Mouse (Mus musculus): Measurements from ENCODE around the gene Rpa2. TPM values are rescaled to one million over a fixed set of nuclear protein-coding genes. Genes with fewer than 3 reads are reported as not detected.
"Not testable (repeated sequence)": the region's sequence is repeated elsewhere in the genome, so short reads cannot be mapped to it uniquely, and the experiment has no call there.

Rpa2 gene
- polyA plus RNA-seq, 1 experiment from 2014 or later: 105 TPM

DNA sequence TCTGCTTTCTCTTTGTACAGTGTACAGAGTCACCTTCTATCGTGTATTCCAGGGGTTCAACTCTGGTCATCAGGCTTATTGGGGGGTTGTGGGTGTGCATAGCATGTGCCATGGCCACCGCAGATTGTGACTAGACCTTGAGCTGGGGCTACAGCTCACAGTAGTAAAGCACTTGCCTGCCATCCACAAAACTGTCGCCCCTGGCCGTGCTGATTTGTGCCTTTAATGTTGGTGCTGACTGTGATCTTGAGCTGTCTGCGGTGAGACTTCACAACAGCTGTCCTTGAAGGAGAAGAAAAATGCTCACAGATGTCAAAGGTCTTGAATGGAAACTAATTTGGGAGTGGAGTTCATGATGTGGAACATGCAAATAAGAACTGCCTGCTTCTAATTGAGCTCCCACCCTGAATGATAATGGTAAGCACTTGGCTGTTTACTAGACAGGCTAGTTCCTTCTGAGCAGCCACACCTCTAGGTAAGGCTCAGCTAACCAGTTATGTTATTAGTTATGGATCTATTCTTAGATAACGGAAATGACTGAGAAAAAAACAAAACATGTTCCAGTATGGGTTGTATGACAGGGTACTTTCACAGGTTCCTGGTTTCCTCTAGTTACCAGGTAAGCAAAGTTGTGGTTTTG is 10.6 kb downstream of the Rpa2 start:
- Histone ChIP-seq H3K36me3 (ENCODE audit: control insufficient read depth, insufficient read depth, low read length) (peaks cover 55% of the 10 kb centered on the region), H3K4me1 (ENCODE audit: control insufficient read depth, insufficient read depth, low read length) (no peaks in the 10 kb centered on the region), H3K4me2 (replicated peaks; ENCODE audit: low read depth, low read length) (no peak overlapping the region), H3K9ac (replicated peaks; ENCODE audit: low read depth, low read length) (no peak overlapping the region), H3K27me3 (ENCODE audit: control insufficient read depth, insufficient read depth, low read length) (no peaks in the 10 kb centered on the region), H3K4me3 (ENCODE audit: low read depth, low read length) (no peak overlapping the region), H3K9me3 (ENCODE audit: control insufficient read depth, low read depth, low read length) (no peaks in the 10 kb centered on the region), H3K27ac (ENCODE audit: low read length) (no peak overlapping the region)
- ATAC-seq (ENCODE audit: insufficient number of reproducible peaks, insufficient read depth, low FRiP score, low read depth): no peak
- 93% methylated on average over 6 of the region's 6 CpGs for WGBS

- Histone ChIP-seq H3K27ac (ENCODE audit: low read length) (no peak overlapping the region), H3K4me2 (replicated peaks; ENCODE audit: low read depth, low read length) (no peak overlapping the region), H3K27me3 (ENCODE audit: control insufficient read depth, insufficient read depth, low read length) (no peaks in the 10 kb centered on the region), H3K4me1 (ENCODE audit: control insufficient read depth, insufficient read depth, low read length) (no peaks in the 10 kb centered on the region), H3K9me3 (ENCODE audit: control insufficient read depth, low read depth, low read length) (no peaks in the 10 kb centered on the region), H3K36me3 (ENCODE audit: control insufficient read depth, insufficient read depth, low read length) (peaks cover 41% of the 10 kb centered on the region), H3K9ac (replicated peaks; ENCODE audit: low read depth, low read length) (no peak overlapping the region), H3K4me3 (ENCODE audit: low read depth, low read length) (no peak overlapping the region)
- no peak for ATAC-seq (ENCODE audit: insufficient number of reproducible peaks, insufficient read depth, low FRiP score, low read depth)
- WGBS: 85% methylated on average over 4 of the region's 4 CpGs
These were observed 12.2 kb downstream of the Rpa2 start for GRCm38 (mm10) chr4:132780288-132780687.

GRCm38 (mm10) chr4:132783732-132784131 is 15.6 kb downstream of the Rpa2 start:
- H3K4me3 ChIP-seq (ENCODE audit: low read depth, low read length): no peak overlapping the region
- no peaks in the 10 kb centered on the region for H3K9me3 ChIP-seq (ENCODE audit: control insufficient read depth, low read depth, low read length)
- H3K27ac ChIP-seq (ENCODE audit: low read length): no peak overlapping the region
- H3K27me3 ChIP-seq (ENCODE audit: control insufficient read depth, insufficient read depth, low read length): no peaks in the 10 kb centered on the region
- peaks cover 7% of the 10 kb centered on the region; the same call in 1 of the 2 replicates for H3K36me3 ChIP-seq (ENCODE audit: control insufficient read depth, insufficient read depth, low read length)
- H3K4me1 ChIP-seq (ENCODE audit: control insufficient read depth, insufficient read depth, low read length): no peaks in the 10 kb centered on the region
- H3K4me2 ChIP-seq (replicated peaks; ENCODE audit: low read depth, low read length): no peak overlapping the region
- WGBS: 84% methylated on average over 2 of the region's 2 CpGs
- ATAC-seq (ENCODE audit: insufficient number of reproducible peaks, insufficient read depth, low FRiP score, low read depth): no peak
- no peak overlapping the region for H3K9ac ChIP-seq (replicated peaks; ENCODE audit: low read depth, low read length)

GRCm38 (mm10) chr4:132785228-132785627 is 17.1 kb downstream of the Rpa2 start:
- no peak overlapping the region for H3K9ac ChIP-seq (replicated peaks; ENCODE audit: low read depth, low read length)
- H3K27ac ChIP-seq (ENCODE audit: low read length): no peak overlapping the region
- H3K4me3 ChIP-seq (ENCODE audit: low read depth, low read length): no peak overlapping the region
- ATAC-seq (ENCODE audit: insufficient number of reproducible peaks, insufficient read depth, low FRiP score, low read depth): no peak
- no peaks in the 10 kb centered on the region for H3K36me3 ChIP-seq (ENCODE audit: control insufficient read depth, insufficient read depth, low read length)
- no peaks in the 10 kb centered on the region for H3K9me3 ChIP-seq (ENCODE audit: control insufficient read depth, low read depth, low read length)
- H3K27me3 ChIP-seq (ENCODE audit: control insufficient read depth, insufficient read depth, low read length): no peaks in the 10 kb centered on the region
- H3K4me1 ChIP-seq (ENCODE audit: control insufficient read depth, insufficient read depth, low read length): no peaks in the 10 kb centered on the region
- WGBS: 84% methylated on average over 13 of the region's 13 CpGs
- H3K4me2 ChIP-seq (replicated peaks; ENCODE audit: low read depth, low read length): no peak overlapping the region

- WGBS: 83% methylated on average over 8 of the region's 8 CpGs
- Histone ChIP-seq H3K4me2 (replicated peaks; ENCODE audit: low read depth, low read length) (no peak overlapping the region), H3K4me1 (ENCODE audit: control insufficient read depth, insufficient read depth, low read length) (no peaks in the 10 kb centered on the region), H3K9me3 (ENCODE audit: control insufficient read depth, low read depth, low read length) (no peaks in the 10 kb centered on the region), H3K27ac (ENCODE audit: low read length) (no peak overlapping the region), H3K4me3 (ENCODE audit: low read depth, low read length) (no peak overlapping the region), H3K27me3 (ENCODE audit: control insufficient read depth, insufficient read depth, low read length) (no peaks in the 10 kb centered on the region), H3K36me3 (ENCODE audit: control insufficient read depth, insufficient read depth, low read length) (no peaks in the 10 kb centered on the region), H3K9ac (replicated peaks; ENCODE audit: low read depth, low read length) (no peak overlapping the region)
- ATAC-seq (ENCODE audit: insufficient number of reproducible peaks, insufficient read depth, low FRiP score, low read depth): no peak
These were observed 21.6 kb downstream of the Rpa2 start for GRCm38 (mm10) chr4:132789731-132790130.

DNA sequence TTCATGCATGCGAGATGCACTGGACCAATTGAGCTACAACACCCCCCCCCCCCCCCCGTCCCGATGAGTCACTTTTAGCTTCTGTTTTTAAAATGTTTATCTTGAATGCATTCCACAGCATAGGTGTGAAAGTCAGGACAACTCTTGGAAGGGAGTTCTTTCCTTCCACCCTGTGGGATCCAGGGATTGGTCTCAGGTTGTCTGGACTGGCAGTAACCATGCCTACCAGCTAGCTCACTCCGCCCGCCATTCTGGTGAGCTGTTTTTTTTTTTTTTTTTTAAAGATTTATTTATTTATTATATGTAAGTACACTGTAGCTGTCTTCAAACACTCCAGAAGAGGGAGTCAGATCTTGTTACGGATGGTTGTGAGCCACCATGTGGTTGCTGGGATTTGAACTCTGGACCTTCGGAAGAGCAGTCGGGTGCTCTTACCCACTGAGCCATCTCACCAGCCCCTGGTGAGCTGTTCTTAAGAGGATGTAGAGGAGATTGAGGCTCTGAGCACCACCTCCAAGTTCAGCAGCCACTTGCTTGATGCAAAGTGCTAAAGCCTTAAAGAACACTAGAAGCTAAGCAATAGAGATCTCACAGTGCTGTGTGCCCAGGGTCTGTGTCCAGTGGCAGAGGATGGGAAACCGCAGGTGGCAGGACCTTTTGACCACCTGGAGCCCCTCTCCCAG is 25.3 kb downstream of the Rpa2 start:
- H3K4me1 ChIP-seq (ENCODE audit: control insufficient read depth, insufficient read depth, low read length); H3K4me3 ChIP-seq (ENCODE audit: low read depth, low read length); H3K27ac ChIP-seq (ENCODE audit: low read length); H3K4me2 ChIP-seq (replicated peaks; ENCODE audit: low read depth, low read length); ATAC-seq (ENCODE audit: insufficient number of reproducible peaks, insufficient read depth, low FRiP score, low read depth); H3K9ac ChIP-seq (replicated peaks; ENCODE audit: low read depth, low read length); H3K36me3 ChIP-seq (ENCODE audit: control insufficient read depth, insufficient read depth, low read length); H3K9me3 ChIP-seq (ENCODE audit: control insufficient read depth, low read depth, low read length); H3K27me3 ChIP-seq (ENCODE audit: control insufficient read depth, insufficient read depth, low read length): not testable (repeated sequence)
- 84% methylated on average over 8 of the region's 9 CpGs for WGBS

- H3K27ac ChIP-seq (ENCODE audit: low read length): no peak overlapping the region
- no peak overlapping the region for H3K4me3 ChIP-seq (ENCODE audit: low read depth, low read length)
- H3K4me1 ChIP-seq (ENCODE audit: control insufficient read depth, insufficient read depth, low read length): no peaks in the 10 kb centered on the region
- H3K9ac ChIP-seq (replicated peaks; ENCODE audit: low read depth, low read length): no peak overlapping the region
- ATAC-seq (ENCODE audit: insufficient number of reproducible peaks, insufficient read depth, low FRiP score, low read depth): no peak
- H3K36me3 ChIP-seq (ENCODE audit: control insufficient read depth, insufficient read depth, low read length): no peaks in the 10 kb centered on the region
- H3K27me3 ChIP-seq (ENCODE audit: control insufficient read depth, insufficient read depth, low read length): 0 out of 2 replicates have a peak, but pooled peaks cover 3% of the 10 kb centered on the region
- WGBS: 64% methylated on average over 9 of the region's 9 CpGs
- no peak overlapping the region for H3K4me2 ChIP-seq (replicated peaks; ENCODE audit: low read depth, low read length)
- H3K9me3 ChIP-seq (ENCODE audit: control insufficient read depth, low read depth, low read length): no peaks in the 10 kb centered on the region
These were observed 25.9 kb downstream of the Rpa2 start for GRCm38 (mm10) chr4:132794028-132794427.

DNA sequence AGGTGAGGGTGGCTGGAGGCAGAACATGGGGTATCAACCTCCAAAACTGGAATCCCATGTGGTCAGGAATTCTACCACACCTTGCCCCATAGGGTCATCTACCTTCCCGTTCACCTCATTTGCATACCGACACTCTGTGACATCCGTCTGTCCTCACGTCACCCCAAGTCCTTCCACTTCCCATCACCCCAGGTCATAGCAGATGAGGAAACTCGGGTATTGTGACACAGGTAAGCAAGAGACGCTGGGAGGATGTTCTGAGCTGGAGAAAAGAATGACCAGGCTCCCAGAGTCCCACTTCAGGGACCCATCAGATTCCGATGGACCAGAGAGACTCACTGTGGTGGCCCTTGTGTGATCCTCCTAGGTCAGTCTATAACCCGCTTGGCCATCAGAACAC is 26.6 kb downstream of the Rpa2 start:
- no peak overlapping the region for H3K27ac ChIP-seq (ENCODE audit: low read length)
- H3K9me3 ChIP-seq (ENCODE audit: control insufficient read depth, low read depth, low read length): no peaks in the 10 kb centered on the region
- 0 out of 2 replicates have a peak, but pooled peaks cover 3% of the 10 kb centered on the region for H3K27me3 ChIP-seq (ENCODE audit: control insufficient read depth, insufficient read depth, low read length)
- no peak overlapping the region for H3K4me2 ChIP-seq (replicated peaks; ENCODE audit: low read depth, low read length)
- no peak for ATAC-seq (ENCODE audit: insufficient number of reproducible peaks, insufficient read depth, low FRiP score, low read depth)
- 73% methylated on average over 8 of the region's 8 CpGs for WGBS
- H3K4me3 ChIP-seq (ENCODE audit: low read depth, low read length): no peak overlapping the region
- H3K9ac ChIP-seq (replicated peaks; ENCODE audit: low read depth, low read length): no peak overlapping the region
- H3K36me3 ChIP-seq (ENCODE audit: control insufficient read depth, insufficient read depth, low read length): no peaks in the 10 kb centered on the region
- no peaks in the 10 kb centered on the region for H3K4me1 ChIP-seq (ENCODE audit: control insufficient read depth, insufficient read depth, low read length)

All from stomach, embryonic 14.5 days (tissue).